Mouse (Mus musculus) cerebral cortex, adult 2 months (tissue): ENCODE results near the gene Sdr39u1.

Source experiments
- WGBS: fragments of 180-500 bp; shearing (Covaris S2); methylation state at CpG from one replicate; pipeline ENCODE4 v1.1.7; 2018; 5-methylcytosine and 5-hydroxymethylcytosine counted together

Sdr39u1 gene

DNA sequence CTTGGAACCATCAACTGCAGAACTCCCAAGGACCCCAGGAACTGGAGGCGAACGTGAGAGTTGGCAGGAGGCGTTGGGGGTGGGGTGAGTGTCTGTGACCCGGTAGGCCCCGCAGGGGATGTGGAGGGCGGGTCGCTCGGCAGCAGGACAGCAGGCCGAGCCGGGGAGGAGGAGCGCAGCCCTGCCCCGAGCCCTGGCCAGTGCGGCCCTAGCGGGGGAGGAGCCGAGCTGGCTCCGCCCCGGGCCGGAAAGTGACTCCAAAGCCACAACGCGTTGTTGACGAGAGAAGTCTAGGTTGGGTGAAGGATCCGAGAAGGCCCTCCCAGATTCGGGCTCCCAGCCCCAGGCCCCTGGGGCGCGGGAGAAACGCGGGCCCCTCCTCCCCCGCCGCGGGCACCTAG lies 15.4 kb downstream of the Sdr39u1 start, which contains the start of gene Khnyn:
Khnyn (plus strand) TSS at position 235 of the 401 bp plus-strand sequence.
- WGBS, result under 1% methylated on average over 30 of the region's 30 CpGs

DNA sequence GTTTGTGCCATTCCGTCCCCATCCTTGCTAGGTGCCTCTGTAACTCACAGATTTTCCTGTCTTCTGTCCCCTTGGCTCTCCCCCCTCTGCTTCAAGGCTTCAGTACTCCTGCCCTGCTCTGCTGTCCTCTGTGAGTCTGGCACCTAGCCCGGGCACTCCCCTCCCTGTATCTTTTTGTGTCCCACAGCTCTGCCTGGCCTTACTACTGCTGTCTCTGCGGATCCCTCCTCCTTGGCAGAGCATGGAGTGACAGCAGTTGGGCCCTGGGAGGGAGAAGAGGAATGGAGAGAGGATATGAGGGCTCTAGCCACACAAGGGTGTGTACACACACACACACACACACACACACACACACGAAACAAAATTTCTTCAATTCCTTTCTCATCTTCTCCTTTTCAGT lies 15.9 kb downstream of the Sdr39u1 start, which contains the start of gene Cbln3:
Cbln3 (minus strand) TSS at position 227 of the 400 bp plus-strand sequence.
- 37% methylated on average over 4 of the region's 4 CpGs for WGBS

DNA sequence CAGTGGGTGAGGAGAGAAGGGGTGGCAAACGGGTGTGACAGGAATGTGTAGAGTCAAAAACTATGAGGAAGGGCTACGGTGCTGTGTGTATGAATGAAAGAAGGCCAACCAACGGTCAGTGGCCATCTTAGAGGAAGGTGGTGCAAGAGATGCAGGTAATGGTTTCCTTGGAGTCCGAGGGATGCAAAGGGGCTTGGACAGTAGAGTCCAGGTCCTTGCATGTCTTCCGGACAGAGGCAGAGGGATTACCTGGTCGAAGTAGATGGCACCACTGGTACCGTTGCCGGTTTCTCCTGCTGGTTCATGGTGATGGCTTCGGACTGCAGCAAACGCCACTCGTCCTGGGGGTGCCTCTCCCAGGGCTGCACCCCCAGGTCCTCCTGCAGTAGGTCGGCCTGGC lies 16.4 kb downstream of the Sdr39u1 start:
- WGBS, result 93% methylated on average over 12 of the region's 12 CpGs

DNA sequence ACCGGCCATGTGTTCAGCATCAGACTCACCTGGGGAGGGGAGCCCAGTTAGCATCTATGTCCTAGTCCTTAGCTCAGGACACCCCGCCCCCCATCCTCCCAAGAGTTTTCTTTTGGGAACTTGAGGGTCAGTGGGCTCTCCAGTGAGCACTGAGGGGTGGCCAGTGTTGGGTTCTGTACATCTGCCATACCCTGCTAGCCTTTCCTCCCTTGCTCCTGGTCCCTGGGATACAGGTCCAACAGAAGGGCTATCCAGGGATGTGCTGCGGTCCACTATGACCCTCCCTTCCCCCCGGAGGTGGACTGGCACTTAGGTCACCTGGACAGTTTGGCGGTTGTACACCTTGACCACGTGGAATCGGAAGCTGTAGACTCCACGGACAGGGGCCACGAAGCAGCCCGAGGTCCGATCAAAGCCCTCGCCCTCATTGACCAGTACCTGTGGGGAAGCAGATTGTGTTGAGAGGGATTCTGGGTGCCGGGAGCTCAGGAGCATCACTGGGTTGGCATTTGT lies 16.9 kb downstream of the Sdr39u1 start:
- WGBS, result 97% methylated on average over 13 of the region's 13 CpGs

DNA sequence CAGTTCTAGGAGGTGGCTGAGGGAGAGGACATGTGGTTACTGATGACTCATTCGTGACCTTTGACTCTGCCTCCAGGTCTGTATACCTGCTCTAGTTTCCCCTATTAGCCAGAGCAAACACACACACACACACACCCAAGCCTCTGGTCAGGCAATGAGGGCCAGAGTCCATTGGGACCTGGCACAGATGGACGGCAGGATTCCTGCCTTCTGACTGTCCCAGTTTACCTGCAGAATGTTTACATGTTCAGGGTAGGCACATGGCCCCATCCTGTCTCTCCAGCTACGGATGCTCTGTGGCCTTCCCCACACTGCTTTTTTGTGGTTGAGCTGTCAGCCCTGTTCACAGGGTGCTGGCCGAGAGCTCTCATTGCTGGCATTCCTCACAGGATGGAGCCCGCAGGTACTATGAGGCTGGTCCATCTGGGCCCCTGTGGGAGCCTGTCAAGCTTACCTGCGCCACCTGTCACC lies 17.9 kb downstream of the Sdr39u1 start:
- 89% methylated on average over 6 of the region's 6 CpGs for WGBS

DNA sequence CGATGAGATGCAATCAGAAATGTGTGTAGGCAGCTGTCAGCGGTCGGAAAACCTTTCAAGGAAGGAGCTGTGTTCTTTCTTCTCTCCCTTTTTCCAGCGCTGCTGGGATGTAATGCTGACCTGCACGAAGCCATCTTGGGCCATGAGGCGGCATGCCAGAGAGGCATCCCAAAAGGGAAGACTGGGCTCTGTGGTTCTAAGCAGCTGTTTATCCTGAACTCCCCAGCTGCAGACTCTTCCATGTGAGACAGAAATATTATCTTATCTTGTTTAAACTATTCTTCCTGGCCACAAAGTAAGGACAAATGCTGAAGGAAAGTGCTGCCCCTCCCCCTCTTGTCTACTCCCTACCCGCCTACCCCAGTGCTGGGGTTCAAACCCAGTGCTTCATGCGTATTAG lies 19.1 kb downstream of the Sdr39u1 start:
- 88% methylated on average over 8 of the region's 8 CpGs for WGBS

DNA sequence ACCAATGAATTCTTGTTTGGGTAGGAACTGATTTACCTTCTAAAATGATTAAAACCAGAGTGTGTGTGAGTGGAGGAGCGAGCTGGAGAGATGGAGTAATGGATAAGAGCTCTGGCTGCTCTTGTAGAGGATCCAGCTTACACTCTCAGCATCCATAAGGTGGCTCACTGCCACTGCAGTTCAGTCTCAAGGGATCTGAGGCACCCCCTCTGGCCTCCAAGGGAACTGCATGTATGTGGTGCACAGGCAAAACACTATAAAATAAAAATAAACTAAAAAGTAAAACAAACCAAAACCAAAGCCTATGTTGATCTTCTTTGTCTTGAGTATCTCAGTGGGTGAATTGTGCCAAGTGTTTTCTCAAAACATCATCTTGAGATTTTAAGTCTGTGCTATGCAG lies 20.5 kb downstream of the Sdr39u1 start:
- 50% methylated on average over 1 of the region's 1 CpGs for WGBS

DNA sequence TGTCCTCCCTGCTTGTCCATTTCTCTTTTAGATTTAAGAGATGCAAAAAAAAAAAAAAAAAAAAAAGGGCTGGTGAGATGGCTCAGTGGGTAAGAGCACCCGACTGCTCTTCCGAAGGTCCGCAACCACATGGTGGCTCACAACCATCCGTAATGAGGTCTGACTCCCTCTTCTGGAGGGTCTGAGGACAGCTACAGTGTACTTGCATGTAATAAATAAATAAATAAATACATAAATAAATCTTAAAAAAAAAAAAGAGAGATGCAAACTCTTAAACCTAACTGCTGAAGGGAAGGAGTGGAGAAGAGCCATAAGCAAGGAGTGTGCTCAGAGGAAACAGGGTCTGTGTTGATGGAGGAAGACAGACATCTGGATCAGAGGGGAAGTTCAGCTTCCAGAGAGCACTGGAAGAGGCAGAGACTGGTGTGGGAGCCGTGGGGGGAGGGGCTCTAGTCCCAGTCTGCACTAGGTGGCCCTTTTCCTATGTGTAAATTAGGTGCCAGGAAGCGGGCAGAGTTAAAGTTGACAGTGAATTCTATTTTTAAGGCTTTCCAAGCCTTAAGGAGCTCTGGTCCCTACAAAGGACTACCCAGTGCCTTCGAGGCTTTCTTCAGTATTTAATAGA lies 21.7 kb downstream of the Sdr39u1 start:
- 33% methylated on average over 7 of the region's 7 CpGs for WGBS

DNA sequence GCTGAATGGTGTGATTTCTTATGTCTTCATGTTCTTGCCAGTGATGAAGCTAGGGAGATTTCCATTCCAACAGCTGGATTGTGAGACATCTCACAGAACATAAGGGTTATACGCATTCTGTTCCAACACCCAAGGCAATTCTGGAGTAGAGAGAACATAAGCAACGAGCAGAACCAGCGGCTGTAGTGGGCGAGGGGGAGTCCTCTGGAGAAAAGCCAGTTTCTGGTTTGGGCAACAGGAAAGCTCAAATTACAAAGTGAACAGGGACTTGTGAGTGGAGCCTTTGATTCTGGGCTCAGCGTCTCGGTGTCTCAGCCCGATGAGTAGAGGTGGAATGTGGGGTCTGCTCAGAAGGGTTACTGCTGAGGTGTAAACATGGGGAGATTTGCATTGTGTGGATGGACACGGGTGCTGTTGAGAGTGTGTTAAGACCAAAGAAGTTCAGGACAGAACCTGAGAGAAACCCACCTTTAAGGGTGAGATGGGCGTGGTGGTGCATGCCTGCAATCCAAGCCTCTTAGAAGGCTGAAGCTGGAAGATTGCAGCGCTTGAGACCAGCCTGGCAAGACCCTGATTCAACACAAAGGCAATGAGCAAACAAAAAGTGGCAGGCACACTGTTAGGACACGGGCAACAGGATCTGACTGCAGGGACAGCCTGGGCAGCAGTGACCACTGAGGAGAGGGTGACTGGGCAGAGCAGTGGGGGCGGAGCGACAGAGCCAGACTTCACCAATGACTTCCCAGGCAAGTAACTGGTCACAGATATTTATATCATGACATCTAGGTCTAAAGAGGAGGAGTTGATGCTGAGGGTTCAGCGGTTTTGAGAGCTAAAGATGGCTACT lies 22.4 kb downstream of the Sdr39u1 start:
- 27% methylated on average over 14 of the region's 14 CpGs for WGBS

DNA sequence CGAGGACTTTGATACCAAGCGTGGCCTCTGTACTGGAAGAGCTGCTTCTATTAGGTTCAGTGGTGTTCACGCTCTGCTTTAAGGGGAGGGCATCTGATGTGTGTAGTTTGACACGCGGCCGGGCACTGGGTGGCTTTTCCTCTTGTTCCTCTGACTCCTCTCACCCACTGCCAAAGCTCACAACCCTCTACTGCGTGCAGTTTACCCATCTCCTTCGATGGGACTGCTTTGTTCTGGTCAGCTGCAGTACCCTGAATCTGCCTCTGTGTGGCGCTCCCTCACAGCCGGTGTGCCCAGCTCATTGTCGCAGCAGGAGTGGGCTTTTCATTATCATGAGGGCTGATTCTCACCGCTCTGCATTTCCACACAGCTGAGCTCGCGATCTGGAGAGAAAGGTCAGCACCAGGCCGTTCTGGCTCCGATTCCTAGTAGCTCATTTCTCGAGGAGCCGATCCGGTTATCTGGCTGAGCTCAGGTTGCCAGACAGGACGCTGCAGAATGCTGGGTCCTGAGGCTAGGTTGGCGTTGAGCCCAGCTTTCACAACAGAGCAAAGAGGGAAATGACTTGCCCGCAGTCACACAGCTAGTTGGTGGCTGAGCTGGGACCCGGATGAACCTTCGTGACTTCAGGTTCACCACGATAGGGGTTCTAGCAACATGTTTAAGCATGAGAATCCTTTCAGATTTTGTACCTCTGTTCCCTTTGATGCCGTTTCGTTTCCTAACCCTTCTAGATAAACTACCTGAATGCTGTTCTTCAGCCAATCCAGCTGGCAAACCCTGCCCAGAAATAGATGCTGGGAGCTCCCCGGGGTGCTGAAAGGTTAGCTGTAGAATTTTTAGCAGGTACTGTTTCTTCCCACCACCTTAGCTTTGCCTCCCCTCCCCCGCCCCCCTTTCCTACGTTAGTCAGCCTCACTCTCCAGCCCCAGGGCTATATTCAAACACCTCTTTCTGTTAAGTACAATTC lies 26.1 kb downstream of the Sdr39u1 start:
- 13% methylated on average over 30 of the region's 30 CpGs for WGBS

DNA sequence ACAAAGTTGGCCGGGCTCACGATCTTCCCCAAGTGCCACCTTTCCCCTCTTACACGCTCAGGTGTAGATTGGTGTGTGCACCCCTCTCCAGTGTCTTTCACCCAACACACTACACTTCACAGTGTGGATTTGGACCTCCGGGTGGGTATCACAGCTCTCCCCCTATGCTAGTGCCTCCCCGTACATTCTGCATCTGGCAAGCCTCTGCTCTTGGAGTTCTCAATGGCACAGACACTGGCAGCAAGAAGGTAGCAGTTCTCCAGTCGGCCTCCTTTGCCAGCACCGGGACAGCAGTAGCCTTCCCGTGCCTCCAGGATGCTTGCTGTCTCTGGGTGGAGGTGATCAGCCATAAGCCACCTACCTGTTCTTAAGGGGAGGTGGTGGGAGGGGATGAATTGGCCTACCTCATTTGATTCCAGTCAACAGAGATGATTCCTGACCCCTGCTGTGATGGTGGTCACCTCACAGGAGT lies 26.8 kb downstream of the Sdr39u1 start:
- WGBS, result 80% methylated on average over 8 of the region's 8 CpGs

DNA sequence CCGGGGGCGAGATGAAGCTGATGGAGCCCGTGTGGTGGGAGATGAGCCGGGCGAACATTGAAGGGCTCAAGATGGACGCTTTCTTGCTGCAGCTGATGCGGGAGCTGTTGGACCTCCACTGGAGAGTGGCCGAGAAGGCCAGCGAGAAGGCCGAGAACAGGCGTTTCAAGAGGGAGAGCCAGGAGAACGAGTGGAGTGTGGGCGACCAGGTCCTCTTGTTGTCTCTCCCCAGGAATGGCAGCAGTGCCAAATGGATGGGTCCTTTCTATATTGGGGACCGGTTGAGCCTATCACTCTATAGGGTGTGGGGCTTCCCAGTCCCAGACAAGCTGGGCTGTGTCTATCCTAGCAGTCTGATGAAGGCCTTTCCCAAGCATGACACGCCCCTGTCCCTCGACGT lies 27.5 kb downstream of the Sdr39u1 start:
- 92% methylated on average over 17 of the region's 17 CpGs for WGBS

DNA sequence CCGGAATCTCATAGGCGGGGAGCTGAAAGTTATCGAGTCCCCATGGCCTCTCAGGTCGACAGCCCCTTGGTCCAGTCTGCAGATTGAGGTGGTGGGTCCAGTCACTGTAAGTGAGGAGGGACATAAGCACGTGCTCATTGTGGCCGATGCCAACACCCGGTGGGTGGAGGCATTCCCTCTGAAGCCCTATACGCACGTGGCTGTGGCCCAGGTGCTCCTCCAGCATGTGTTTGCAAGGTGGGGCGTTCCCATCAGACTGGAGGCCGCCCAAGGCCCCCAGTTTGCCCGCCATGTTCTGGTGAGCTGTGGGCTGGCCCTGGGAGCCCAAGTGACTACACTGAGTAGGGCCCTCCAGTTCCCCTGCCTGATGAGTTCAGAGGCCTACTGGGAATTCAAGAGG lies 28.1 kb downstream of the Sdr39u1 start:
- 89% methylated on average over 12 of the region's 12 CpGs for WGBS

DNA sequence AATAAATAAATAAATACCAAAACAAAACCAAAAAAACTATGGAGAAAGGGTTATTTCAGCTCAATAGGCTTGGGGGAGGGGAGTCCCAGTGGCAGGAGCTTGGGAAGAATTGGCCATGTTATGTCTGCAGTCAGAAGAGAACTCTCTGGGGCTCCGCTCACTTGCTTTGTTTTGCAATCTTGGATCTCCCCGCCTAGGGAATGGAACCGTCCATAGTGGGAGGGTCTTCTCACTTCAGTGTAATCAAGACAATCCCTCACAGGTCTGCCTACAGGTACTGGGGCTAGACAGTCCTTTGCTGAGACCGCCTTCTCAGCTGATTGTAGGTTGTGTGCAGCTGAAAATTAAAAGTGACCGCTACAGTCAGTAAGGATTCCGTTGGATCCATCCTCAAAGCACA lies 30.6 kb downstream of the Sdr39u1 start:
- 95% methylated on average over 6 of the region's 6 CpGs for whole genome bisulfite sequencing

DNA sequence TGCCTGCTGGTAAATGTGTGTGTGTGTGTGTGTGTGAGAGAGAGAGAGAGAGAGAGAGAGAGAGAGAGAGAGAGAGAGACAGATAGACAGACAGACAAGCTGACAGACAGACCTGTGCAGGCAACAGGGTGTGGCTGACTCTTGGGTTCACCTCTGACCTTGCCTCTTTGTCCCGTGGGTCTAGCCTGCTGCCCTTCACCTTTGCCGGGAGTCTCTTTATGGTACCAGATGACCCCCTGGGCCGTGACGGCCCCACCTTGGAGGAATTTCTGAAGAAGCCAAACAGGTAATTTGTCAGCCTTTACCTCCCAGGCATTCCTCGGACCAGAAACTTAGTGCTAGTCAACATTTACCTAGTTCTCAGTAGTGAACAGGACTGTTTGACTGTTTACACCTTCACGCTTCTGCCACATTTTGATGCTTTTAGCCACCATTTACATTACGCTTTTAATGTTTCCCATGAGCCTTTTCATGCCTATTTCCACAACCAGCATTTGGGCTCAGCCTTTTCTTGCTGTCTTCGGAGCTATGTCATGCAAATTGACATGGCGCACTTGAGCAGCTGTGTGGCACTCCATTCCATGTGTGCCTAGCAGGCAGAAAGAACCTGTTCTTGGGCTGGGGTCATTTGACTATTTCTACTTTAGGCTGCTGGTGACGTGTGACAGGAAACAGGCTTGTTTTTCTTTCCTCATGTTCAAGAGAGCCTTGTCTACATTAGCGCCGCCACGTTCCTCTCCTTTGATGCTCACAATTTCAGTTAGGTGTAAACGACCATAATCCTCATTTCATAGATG lies 31.7 kb downstream of the Sdr39u1 start:
- WGBS, result 88% methylated on average over 14 of the region's 14 CpGs

DNA sequence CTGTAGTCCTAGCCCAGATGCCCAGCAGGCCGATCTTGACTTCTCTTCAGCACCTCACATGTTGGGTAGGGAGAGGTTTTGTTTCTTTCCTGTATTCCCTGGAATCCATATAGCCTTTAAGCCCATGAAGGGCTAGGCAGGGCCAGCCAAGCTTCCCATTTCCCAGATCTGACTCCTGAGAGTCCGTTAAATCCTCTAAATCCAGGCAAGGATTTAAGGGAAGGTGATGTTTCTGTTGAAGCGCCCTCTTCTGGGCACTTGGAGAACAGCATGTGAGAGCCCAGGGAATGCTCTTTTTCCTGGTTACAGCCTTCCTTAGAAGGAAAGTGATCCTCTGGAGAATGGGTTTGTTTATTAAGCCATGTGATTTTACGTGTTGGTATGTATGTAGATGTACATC lies 33.1 kb downstream of the Sdr39u1 start:
- WGBS, result 36% methylated on average over 4 of the region's 4 CpGs

DNA sequence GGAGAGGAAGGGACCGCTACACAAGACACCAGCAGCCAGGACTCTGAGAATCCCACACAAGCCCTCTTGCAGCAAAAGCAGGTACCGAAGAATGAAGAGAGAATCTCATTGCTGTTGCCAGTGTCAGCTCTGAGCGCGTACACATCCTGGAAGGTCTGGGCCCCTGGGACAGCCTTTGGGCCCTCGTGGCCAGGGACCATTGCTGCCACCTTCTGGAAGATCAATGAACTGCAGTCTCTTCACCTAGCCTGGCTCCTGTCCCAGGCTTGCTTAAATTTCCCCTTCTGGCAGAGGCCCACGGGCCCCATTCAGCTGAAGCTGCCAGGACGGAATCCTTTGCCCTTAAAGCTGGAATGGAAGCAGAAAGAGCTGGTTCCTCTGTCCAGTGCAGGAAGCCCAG lies 36.3 kb downstream of the Sdr39u1 start:
- WGBS, result 43% methylated on average over 7 of the region's 7 CpGs

DNA sequence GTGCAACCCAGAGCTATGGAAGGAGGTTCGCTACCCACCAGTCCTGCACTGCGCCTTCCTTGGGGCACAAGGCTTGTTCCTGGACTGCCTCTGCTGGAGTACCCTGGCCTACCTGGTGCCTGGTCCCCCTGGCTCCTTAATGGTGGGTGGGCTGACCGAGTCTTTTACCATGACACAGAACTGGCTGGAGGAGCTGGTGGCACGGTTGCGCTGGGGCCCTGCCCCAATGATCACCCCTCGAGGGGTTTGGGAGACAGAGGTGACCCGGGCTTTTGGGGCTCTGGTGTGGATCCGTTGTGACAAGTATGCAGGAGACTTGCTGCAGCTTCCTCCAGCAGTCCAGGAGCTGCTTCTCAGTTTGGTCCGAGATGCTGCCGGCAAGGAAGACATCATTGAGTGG lies 37.1 kb downstream of the Sdr39u1 start:
- WGBS, result 95% methylated on average over 10 of the region's 10 CpGs

DNA sequence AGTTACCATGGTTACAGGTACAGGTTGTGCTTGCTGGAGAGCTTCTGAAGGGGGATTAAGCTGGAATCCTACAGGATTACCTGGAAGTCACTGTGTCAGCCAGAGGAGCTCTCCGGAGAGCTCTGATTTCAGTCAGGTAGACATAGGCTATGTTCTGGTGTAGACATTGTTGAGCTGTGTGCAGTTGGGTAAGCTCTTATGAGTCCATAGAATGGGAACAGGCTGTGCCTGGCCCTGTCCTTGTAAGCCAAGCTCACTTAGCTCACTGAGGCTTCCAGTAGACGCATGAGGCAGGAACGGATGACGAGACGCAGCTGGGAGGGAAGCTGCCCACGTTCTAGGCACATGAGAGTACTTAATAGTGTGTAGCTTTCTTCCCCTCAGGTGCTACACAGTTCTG lies 37.9 kb downstream of the Sdr39u1 start:
- WGBS, result 84% methylated on average over 6 of the region's 6 CpGs

DNA sequence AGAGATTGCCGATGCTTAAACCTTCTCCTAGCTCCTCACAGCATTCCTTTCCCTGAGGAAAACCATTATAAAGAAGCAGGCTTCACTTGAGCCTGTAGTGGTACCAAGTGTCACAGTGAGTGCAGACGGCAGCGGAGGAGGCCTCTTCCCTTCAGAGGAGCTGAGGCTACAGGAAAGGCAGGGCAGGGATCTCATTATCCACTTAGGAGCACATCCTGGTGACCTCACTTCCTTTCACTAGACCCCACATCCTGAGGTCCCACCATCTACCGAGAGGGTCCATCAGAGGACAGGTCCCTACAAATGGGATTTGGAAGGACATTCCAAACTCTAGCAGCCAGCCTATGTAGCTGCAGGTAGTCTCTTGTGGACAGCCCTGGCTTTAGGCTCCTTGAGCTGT lies 42.5 kb downstream of the Sdr39u1 start:
- WGBS, result 75% methylated on average over 4 of the region's 4 CpGs

DNA sequence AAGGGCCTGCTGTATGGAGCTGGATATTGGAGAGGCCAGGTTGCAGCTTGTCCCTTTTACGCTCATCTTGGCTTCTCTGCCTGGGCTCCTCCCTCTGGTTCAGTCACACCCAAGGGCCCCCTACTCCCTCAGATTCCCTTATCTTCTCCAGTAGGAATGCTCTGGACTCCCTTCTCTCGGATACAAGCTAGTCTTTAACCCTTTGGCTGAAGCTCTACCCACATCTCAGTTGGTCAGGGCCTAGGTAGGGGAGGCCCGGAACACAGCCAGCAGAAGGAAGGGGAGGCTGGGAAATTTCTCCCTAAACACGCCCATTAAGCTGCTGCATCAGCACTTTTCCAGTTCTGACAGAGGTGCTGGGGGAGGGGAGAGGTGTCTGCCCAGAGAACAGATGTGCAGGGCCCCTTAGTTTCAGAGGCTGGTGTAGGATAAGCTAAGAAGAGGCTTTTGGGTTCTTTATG lies 45.0 kb downstream of the Sdr39u1 start:
- 52% methylated on average over 4 of the region's 4 CpGs for WGBS
